Mouse (Mus musculus) spleen, adult 2 months (tissue): ENCODE results near the gene 1700018B08Rik.
A peak's percentile ranks its signal among the peaks of the same experiment; 100 is the strongest.

Source experiments
- CTCF ChIP-seq: fragments of 200-500 bp; IDR thresholded peaks from 2 replicates; pipeline ENCODE4 v1.5.1; 2011; ENCODE audit warnings: mild to moderate bottlenecking, inconsistent platforms; ENCODE audit not compliant: insufficient read depth, insufficient read length, insufficient replicate concordance; ENCODE audit errors: extremely low read depth
- POLR2A ChIP-seq: fragments of 200-500 bp; IDR thresholded peaks from 2 replicates; pipeline ENCODE4 v1.6.1; 2011; ENCODE audit warnings: low read depth, low read length, inconsistent platforms

- TF ChIP-seq POLR2A (peak; percentile 94), CTCF (no peak)
Measured at GRCm38 (mm10) chr8:121585159-121585825, 41.2 kb upstream of the 1700018B08Rik start.
